Mouse (Mus musculus) E14TG2a.4 (cell line): Measurements from ENCODE around the gene Elf3.

ENCODE experiments used
- CTCF ChIP-seq: conservative IDR thresholded peaks from 2 replicates; pipeline ENCODE4 v1.5.1; 2014; ENCODE audit warnings: low read length
- NANOG ChIP-seq: IDR thresholded peaks from 2 replicates; pipeline ENCODE4 v1.6.1; 2014; ENCODE audit warnings: borderline replicate concordance, low read length, mixed read lengths

DNA sequence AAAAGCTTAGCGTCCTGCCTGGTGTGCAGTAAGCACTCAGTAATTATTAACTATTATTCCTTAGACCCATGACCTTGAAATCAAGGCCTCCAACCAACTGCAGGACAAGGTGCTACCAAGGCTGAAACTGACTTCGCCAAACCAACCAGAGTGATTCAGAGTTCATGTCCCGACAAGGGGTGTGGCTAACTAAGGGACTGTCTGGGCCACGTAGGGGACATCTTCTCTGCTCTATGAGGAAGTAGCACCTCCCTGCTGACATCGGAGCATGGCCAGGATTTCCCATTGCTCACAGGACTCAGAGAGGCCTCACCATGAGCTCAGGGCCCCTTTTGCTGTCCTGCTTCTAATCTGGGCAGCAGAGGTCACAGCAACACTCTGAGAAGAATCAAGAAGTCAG is 7.5 kb upstream of the Elf3 start:
- TF ChIP-seq CTCF (no peak), NANOG (no peak)
